Mouse (Mus musculus) spleen, adult 2 months (tissue): ENCODE data around the gene Ccrl2.

Source experiments
- CTCF ChIP-seq: fragments of 200-500 bp; IDR thresholded peaks from 2 replicates; pipeline ENCODE4 v1.5.1; 2011; ENCODE audit warnings: mild to moderate bottlenecking, inconsistent platforms; ENCODE audit not compliant: insufficient read depth, insufficient read length, insufficient replicate concordance; ENCODE audit errors: extremely low read depth
- POLR2A ChIP-seq: fragments of 200-500 bp; IDR thresholded peaks from 2 replicates; pipeline ENCODE4 v1.6.1; 2011; ENCODE audit warnings: low read depth, low read length, inconsistent platforms

GRCm38 (mm10) chr9:111006544-111006943 is 50.8 kb downstream of the Ccrl2 start:
- TF ChIP-seq POLR2A (no peak), CTCF (no peak)
